Mouse (Mus musculus): ENCODE measurements around the gene Wwp2.

- TF ChIP-seq CTCF (IDR thresholded peaks at IDR 0.05; ENCODE audit: borderline replicate concordance, insufficient read depth, low read length) (no peak), POLR2A (IDR thresholded peaks at IDR 0.05; ENCODE audit: low read depth, low read length) (no peak)
These were observed 74.0 kb downstream of the Wwp2 start for GRCm38 (mm10) chr8:107510204-107510603.
